Mouse (Mus musculus) G1E-ER4 (cell line): ENCODE data around the gene Farp2. TPM values are rescaled to one million over a fixed set of nuclear protein-coding genes. Genes with fewer than 3 reads are reported as not detected.

Experiments used
- GATA1 ChIP-seq: IDR thresholded peaks from one replicate; pipeline ENCODE4 v1.8.0; 2012; ENCODE audit warnings: low read length, inconsistent platforms
- polyA plus RNA-seq: library from polyadenylated mRNA; stranded (reverse); fragments of >175 nt; gene quantifications from 2 replicates; pipeline ENCODE4 v1.2.3, GENCODE M21; 2012

Farp2 gene
- polyA plus RNA-seq = 2.2 and 2.5 TPM in 2 replicates

GRCm38 (mm10) chr1:93511585-93512350, at the start of gene Farp2:
Gene Farp2 (plus strand): TSS chr1:93512079.
- TF ChIP-seq GATA1 = no peak

DNA sequence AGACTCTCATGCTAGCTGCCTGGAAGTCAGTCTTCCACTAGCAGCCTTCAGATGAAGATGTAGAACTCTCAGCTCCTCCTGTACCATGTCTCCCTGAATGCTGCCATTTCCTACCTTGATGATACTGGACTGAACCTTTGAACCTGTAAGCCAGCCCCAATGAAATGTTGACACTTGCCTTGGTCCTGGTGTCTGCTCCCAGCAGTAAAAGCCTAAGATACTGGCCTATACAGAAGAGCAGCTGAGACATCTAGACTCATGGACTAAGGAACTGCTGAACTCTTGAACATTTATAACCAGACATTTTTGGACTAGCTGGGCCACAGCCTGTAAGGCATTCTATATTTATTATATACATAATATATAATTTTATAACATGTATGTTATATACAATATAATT, 46.8 kb upstream of the Farp2 start:
- TF ChIP-seq GATA1 = no peak

DNA sequence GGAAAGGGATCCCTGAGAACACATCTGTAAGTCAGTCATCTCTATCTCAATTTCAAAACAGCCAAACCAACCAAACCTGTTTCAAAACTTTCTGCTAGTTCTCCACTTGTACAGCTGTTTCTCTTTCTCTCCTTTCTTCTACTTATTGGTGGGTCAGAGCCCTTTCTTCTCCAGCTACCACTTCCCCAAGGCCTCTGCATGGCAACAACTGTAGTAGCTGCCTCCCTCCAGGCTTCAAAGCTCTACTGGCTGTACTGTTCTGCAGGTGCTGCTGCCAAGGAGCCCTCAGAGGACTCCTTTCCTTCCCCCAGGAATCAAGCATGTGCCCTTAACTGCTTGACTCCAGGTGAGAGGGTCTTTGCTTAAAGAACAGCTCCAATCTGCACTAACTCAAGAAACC, 46.1 kb upstream of the Farp2 start:
- TF ChIP-seq GATA1 = no peak

- no peak for TF ChIP-seq GATA1
Measured at GRCm38 (mm10) chr1:93468626-93469025, 43.3 kb upstream of the Farp2 start.

DNA sequence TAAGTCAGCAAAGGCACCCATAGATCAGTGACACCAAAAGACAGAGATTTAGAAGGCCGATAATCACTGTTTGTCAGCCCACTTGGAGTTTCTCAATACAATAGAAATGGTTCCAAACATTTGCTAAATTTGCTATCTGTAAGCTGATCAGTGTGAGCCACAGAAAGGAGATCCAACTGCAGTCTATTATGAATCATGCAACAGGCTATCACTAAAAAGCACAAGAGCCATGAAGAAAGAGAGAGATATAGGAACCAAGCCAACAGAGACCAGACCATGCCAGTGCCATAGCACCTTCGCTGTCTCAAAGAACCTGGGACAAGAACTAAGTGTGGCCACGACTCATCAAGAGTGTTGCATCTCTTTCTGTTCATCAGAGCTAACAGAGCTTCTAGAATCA, 36.2 kb upstream of the Farp2 start:
- TF ChIP-seq GATA1 = no peak

DNA sequence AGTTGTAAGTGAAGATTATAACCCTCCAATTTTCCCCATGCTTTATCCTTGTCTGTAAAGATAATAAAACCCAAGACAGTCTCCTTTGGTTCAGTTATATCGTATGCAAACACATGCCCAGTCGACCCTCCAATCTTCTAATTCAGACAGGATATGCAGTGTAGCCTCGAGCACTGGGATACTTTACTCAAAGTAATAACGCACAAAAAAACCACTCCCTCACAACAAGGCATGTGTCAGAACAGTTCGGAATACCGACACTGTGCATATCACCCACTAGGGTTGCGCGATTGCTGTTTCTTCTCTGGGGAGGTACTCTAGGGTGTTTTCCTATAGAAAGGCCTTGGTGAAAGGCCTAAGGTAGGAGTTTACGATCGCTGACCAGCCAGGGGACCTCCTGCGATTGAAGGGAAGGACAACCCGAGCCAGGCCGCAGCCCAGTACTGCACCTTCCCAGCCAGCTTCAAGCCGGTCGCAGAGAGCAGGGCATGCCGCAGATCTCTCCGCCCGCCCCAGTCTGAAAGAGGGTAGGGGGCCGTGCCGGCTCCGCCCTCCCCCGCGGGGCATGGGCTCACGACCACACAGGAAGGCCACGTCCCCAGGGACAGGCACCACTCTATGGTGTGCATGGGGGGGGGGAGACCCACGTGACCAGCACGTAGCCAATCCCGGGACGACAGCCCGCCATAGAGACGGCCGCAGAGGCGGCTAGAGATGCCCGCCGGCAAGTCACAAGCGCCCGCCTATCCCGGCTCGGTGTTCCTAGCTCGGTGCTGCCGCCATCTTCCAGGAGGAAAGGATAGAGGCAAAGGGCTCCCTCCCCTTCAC, 33.9 kb upstream of the Farp2 start:
- TF ChIP-seq GATA1 = no peak

DNA sequence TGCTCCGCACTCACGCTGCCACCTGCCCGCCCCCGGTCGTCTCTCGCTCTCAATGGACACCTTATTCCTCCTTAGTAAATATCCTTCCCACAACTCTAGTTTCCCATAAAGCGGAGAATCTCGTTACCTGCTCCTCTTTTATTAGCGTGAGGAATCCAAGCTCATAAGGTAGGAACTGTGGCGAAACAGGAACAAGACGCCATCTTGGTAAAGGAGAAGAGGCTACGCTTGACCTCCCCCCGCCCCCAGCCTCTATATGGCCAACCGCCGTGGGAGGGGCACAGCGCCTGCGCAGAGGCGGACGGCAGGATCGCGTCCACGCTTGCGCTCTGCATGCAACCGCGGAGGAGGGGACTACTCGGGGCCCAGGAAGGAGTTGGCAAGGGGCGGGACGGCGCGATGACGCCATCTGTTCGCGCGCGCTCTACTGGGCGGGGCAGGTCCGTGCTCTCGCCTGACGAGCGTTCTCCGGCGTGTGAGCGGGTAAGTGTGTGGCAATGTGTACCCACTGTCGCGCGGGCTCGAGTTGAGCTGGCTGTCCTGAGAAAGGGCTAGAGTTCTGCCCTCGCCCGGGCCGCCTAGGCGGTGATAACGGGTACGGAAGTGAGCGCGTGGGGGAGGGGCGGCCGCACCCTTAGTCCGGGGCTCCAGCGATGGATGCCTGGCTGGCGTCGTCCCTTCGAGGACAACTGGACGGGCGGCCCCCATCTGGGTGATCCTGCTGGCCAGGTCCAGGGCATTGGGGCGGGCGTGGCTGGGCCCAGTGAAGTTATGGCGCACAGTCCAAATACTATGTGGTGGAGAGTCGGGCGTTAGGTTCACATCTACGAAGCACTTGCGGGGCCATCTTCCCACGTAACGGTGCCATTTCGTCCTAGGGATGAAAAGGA, 33.0 kb upstream of the Farp2 start, which contains the start of gene Hdlbp:
Hdlbp (minus strand) TSS at position 230 of the 890 bp plus-strand sequence.
- TF ChIP-seq GATA1 = no peak

GRCm38 (mm10) chr1:93479476-93480083, 32.3 kb upstream of the Farp2 start:
- TF ChIP-seq GATA1 = no peak

GRCm38 (mm10) chr1:93495312-93495711, 16.6 kb upstream of the Farp2 start:
- TF ChIP-seq GATA1 = no peak

DNA sequence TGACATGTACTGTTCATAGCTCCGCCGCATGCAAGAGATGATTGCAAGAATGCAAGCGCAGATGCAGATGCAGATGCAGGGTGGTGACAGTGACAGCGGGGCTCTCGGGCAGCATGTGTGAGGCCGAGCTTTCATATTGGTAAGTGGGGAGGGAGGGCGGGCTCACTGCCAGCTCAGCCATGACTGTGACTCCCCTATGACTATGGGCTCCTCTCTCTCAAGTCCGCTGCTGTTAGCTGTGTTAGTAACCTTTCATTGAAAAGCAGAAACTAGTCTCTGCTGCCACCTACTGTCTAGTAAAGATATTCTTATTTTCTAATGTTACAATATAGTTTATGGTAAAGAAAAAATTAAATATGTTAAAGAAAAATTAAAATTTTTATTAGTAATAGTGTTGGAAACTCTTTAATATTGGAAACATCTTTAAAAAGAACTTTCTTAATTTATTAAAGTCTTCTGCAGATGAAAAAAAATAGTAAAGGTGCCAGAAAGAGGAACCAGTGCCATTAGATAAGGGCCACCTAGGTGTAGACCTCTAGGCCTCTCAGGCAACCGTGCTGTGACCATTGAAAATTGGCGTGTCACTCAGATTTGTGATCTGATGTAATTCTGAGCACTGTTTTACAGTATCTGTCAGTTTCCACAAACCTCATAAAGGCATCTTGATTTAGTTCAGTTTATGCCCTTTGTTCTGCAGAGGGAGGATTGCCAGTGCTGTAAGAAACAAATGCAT, 4.8 kb upstream of the Farp2 start:
- TF ChIP-seq GATA1 = no peak

DNA sequence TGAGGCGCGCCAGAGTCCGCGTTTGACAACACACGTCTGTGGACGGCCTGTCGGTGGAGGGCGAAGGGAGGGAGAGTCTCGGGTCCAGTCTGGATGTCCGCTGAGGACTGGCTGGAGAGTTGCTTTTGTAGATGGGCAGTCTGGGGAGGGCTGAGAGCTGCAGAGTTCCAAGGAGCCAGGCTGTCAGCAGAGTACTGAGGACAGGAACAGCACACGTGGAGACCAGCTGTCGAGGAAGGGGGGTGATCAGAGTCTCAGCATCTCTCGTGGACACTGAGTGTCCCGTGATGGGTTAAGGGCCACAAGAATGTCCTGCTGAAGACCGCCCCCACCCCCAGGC, 442 bp downstream of the Farp2 start:
- TF ChIP-seq GATA1 = no peak

DNA sequence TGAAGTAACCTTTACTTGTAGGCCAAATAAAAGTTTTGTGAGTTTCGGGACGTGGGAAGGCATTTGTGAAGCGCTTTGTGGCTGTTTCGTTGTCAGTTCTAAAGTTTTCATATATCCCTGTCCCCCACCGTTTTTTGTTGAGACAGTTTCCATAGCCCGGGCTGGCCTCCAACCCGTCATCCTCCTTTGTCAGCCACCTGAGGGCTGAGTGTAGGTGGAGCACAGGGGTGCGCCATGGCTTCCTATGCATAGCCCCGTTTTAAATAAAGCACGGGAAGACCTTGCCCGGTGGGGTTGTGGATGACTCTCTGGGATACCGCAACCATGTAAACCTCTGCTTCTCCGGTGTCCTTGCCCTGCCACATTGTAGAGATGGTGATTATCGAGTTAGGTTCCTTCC, 1.3 kb downstream of the Farp2 start:
- no peak for TF ChIP-seq GATA1

DNA sequence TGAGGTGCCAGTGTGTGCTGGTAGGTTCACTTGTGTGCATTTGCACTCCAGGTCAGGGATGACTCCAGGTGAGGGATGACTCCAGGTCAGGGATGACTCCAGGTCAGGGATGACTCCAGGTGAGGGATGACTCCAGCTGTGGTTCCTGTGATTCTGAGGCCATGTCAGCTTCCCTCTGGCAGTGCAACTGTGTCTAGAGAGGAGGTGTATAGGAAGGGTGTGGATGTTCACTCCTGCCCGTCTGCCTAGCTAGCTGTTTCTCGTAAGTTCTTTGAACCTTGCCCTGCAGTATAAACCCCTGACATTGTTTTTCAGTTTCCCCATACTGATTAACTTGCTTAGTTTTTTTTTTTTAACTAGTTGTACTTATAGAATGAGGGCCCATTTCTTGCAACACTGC, 9.6 kb downstream of the Farp2 start:
- no peak for TF ChIP-seq GATA1

- TF ChIP-seq GATA1 = no peak
Measured at GRCm38 (mm10) chr1:93522325-93522724, 10.4 kb downstream of the Farp2 start.

GRCm38 (mm10) chr1:93529801-93530200, 17.9 kb downstream of the Farp2 start:
- TF ChIP-seq GATA1 = no peak

DNA sequence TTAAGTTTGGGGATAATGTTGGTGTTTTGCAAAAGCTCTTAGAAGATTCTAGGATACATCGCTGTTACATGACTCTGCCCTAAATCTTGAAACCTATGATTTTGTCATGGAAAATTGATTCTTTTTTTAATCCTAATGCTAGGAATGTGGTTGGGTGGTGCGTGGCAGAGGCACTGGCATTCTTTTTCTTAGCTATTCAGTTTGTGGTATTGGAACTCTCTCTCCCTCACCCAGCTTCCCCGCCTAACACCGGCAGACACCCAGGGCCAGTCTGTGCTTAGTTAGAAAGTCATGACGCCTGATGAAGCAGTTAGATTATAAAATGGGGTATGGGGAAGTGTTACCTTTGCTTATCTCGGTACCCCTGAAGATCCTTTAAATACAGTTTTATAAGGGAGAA, 25.3 kb downstream of the Farp2 start:
- no peak for TF ChIP-seq GATA1
